Comparison of ENCODE assay signal across 8 mouse cellular contexts in the genomic region with DNA sequence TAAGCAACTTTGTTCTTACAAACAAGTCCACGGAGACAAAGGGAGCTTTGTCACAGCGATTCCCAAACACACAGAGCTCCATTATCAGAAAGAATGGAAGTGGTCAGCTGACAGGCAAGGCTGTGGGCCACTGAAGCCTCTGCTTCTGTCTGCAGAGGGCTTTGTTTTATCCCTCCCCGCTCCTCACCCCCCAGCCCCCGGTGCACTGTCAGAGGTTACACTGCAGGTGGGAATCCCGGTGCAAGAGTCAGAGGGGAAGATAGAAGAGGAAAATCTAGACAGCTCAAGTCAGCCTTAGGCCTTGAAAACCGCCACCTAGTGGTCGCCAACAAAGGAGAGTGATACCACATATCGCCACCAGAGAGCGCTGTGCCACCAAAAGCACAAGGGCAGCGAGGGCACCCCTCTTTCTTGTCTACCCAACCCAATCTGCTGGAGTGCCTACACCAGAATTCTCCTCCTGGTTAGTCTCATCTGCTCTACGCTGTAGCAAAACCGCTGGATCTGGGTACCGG. TPM values are rescaled to one million over a fixed set of nuclear protein-coding genes. Genes with fewer than 3 reads are reported as not detected.
DNase-seq lines count a peak whose midpoint lies in the region; ATAC-seq and TF ChIP-seq lines count a peak whose summit lies in the region.

No protein-coding gene starts in this region.

- ATAC-seq in neural tube, embryonic 14.5 days (ENCODE audit: low read depth), result peak; percentile 80

- peak; percentile 88 for TF ChIP-seq CTCF in E14TG2a.4 (conservative IDR thresholded peaks at IDR 0.05; ENCODE audit: low read length)

- intact Hi-C loops in heart, postnatal 10 days (cut with DNase I), result loop anchor here (1.0 to 5.0 kb wide), 3 partner anchors 53 to 155 kb away; no protein-coding TSS in a partner anchor

- H3K4me2 ChIP-seq in neural tube, embryonic 14.5 days (ENCODE audit: low read depth, low read length), result no peak overlapping the region

- no peak overlapping the region for H3K9ac ChIP-seq in neural tube, embryonic 14.5 days (replicated peaks; ENCODE audit: low read depth, low read length)

- no peaks in the 10 kb centered on the region for H3K36me3 ChIP-seq in E14TG2a.4 (ENCODE audit: insufficient read depth, low read length)
- H3K36me3 ChIP-seq in forebrain, embryonic 10.5 days (replicated peaks), result no peaks in the 10 kb centered on the region
- no peaks in the 10 kb centered on the region for H3K36me3 ChIP-seq in neural tube, embryonic 14.5 days (ENCODE audit: control insufficient read depth, insufficient read depth, low read length)

- peaks cover 17% of the 10 kb centered on the region; the same call in 1 of the 2 replicates for H3K27me3 ChIP-seq in E14TG2a.4 (ENCODE audit: insufficient read depth, low read length)
- peaks cover 13% of the 10 kb centered on the region; the same call in 1 of the 2 replicates for H3K27me3 ChIP-seq in forebrain, embryonic 10.5 days (ENCODE audit: poor library complexity, severe bottlenecking)
- H3K27me3 ChIP-seq in neural tube, embryonic 14.5 days (ENCODE audit: control insufficient read depth, insufficient read depth, low read length), result no peaks in the 10 kb centered on the region

- no peak overlapping the region for H3K4me3 ChIP-seq in E14TG2a.4 (replicated peaks; ENCODE audit: low read length)
- H3K4me3 ChIP-seq in forebrain, embryonic 10.5 days, result peak overlapping the region; percentile 16; the same call in 1 of the 2 replicates
- no peak overlapping the region for H3K4me3 ChIP-seq in neural tube, embryonic 14.5 days (ENCODE audit: low read depth, low read length)

- 9% methylated on average over 13 of the region's 13 CpGs for WGBS in forebrain, embryonic 10.5 days
- WGBS in neural tube, embryonic 14.5 days, result 6% methylated on average over 13 of the region's 13 CpGs

- H3K4me1 ChIP-seq in E14TG2a.4 (replicated peaks; ENCODE audit: low read depth, low read length), result peaks cover 42% of the 10 kb centered on the region
- peaks cover 53% of the 10 kb centered on the region for H3K4me1 ChIP-seq in forebrain, embryonic 10.5 days
- no peaks in the 10 kb centered on the region for H3K4me1 ChIP-seq in neural tube, embryonic 14.5 days (ENCODE audit: control insufficient read depth, insufficient read depth, low read length)

- peak overlapping the region; percentile 84 for H3K27ac ChIP-seq in forebrain, embryonic 10.5 days
- no peak overlapping the region for H3K27ac ChIP-seq in neural tube, embryonic 14.5 days (ENCODE audit: low read depth, low read length)

- H3K9me3 ChIP-seq in E14TG2a.4 (ENCODE audit: low read length), result no peaks in the 10 kb centered on the region
- H3K9me3 ChIP-seq in forebrain, embryonic 10.5 days, result no peaks in the 10 kb centered on the region
- H3K9me3 ChIP-seq in neural tube, embryonic 14.5 days (ENCODE audit: control insufficient read depth, low read length), result no peaks in the 10 kb centered on the region

- DNase-seq in c-Kit-positive CD71-negative TER-119-negative erythroid progenitor cells, embryonic 14.5 days (ENCODE audit: low read depth), result peak; percentile 74
- peak; percentile 91 for DNase-seq in forebrain, embryonic 10.5 days (ENCODE audit: extremely low spot score, low spot score)
- peak; percentile 91 to 95 for DNase-seq in heart, postnatal 10 days
- peak; percentile 98 for DNase-seq in layer of hippocampus, adult 11-12 months (ENCODE audit: low spot score)
- peak; percentile 81 to 83 for DNase-seq in lung, adult 18-20 months
- DNase-seq in telencephalon, adult 2 months (ENCODE audit: low read depth, low spot score), result peak; percentile 91

RNA-seq across cellular contexts. Expression of a gene that starts 35.4 kb away (rescaled TPM):
- 0.55 and 0.89 TPM in 2 replicates for polyA plus RNA-seq in forebrain, embryonic 10.5 days (2016; fragmentation: Nextera tagmentation; extraction: Ambion mirVana)
- not detected for total RNA-seq in heart, postnatal 10 days (2021)
- polyA plus RNA-seq in neural tube, embryonic 14.5 days (2014; fragmentation: Nextera tagmentation; extraction: Ambion mirVana), result 52.3 and 63.3 TPM in 2 replicates

RNA-seq across cellular contexts. Expression of a gene that starts 36.7 kb away (rescaled TPM):
- polyA plus RNA-seq in forebrain, embryonic 10.5 days (2016; fragmentation: Nextera tagmentation; extraction: Ambion mirVana), result 1.1 and 1.3 TPM in 2 replicates
- total RNA-seq in heart, postnatal 10 days (2021), result 10 to 100 TPM; 18.4 to 23.3 TPM
- 0.20 and 2.1 TPM in 2 replicates for polyA plus RNA-seq in neural tube, embryonic 14.5 days (2014; fragmentation: Nextera tagmentation; extraction: Ambion mirVana)

Comparison
In these comparisons a context has a peak if more than half of its experiments do, and no peak if none do; other contexts are left out.
1. RNA of a gene that starts 35.4 kb away (polyA plus RNA-seq): 52.3 to 63.3 TPM in neural tube, embryonic 14.5 days; 0.55 to 0.89 TPM in forebrain, embryonic 10.5 days; every median in the first group is over 10 times any median in the second.
2. Peak in every context shown above with its lines, with median percentiles within 50 percentile points of each other: DNase-seq.